Comparison of ENCODE assay signal across 12 mouse cellular contexts in genomic region chr5:102719368-102719972, GRCm38 (mm10).
DNase-seq lines count a peak whose midpoint lies in the region; ATAC-seq and TF ChIP-seq lines count a peak whose summit lies in the region.
"Had no signal": no experiment of that assay in that cellular context is flagged by ENCODE, and none has a peak within 500 bp of the region (broad histone marks: within the 10 kb centered on the region; RNA-seq: fewer than 3 reads in every experiment).

No protein-coding gene starts in this region.

- POLR2A ChIA-PET in Patski (lab: Charles Lee) = no interaction called here

- WGBS in kidney, postnatal 0 days = 23% methylated on average over 8 of the region's 8 CpGs

- H3K27ac ChIP-seq in kidney, postnatal 0 days = no peak overlapping the region
- H3K27ac ChIP-seq: forebrain, embryonic 12.5 days; heart, embryonic 13.5 days; liver, embryonic 13.5 days had no signal

- H3K4me3 ChIP-seq in kidney, postnatal 0 days (replicated peaks; ENCODE audit: low read depth, low read length) = no peak overlapping the region
- H3K4me3 ChIP-seq: forebrain, embryonic 12.5 days; heart, embryonic 13.5 days; liver, embryonic 13.5 days had no signal

- no peaks in the 10 kb centered on the region for H3K9me3 ChIP-seq in kidney, postnatal 0 days (replicated peaks; ENCODE audit: low read length)
- H3K9me3 ChIP-seq: forebrain, embryonic 12.5 days; heart, embryonic 13.5 days; liver, embryonic 13.5 days had no signal

- in situ Hi-C loops in Patski (cut with MboI; ENCODE audit: low pct_unique_long_range_greater_than_20kb) = no loop called here

- H3K4me1 ChIP-seq in kidney, postnatal 0 days (replicated peaks; ENCODE audit: insufficient read depth, low read length) = no peaks in the 10 kb centered on the region
- H3K4me1 ChIP-seq: forebrain, embryonic 12.5 days; liver, embryonic 13.5 days had no signal

- CTCF ChIA-PET in Patski (lab: Charles Lee) = interaction anchor here (0.6 to 1.3 kb wide), 2 partner anchors 9 to 10 kb away, joined by 3 to 6 read pairs; no protein-coding TSS in a partner anchor

- no peak for TF ChIP-seq CTCF in Patski (IDR thresholded peaks at IDR 0.05)
- TF ChIP-seq CTCF in kidney, postnatal 0 days (IDR thresholded peaks at IDR 0.05; ENCODE audit: low read depth) = no peak

- DNase-seq in kidney, adult 11 months = peak; percentile 34
- no peak for DNase-seq in kidney, adult 18-20 months
- peak; percentile 12 for DNase-seq in 3T3-L1 (ENCODE audit: low read depth, low spot score)
- peak; percentile 92 for DNase-seq in Patski (ENCODE audit: low read depth, low spot score)
- DNase-seq in kidney, postnatal 0 days (ENCODE audit: low spot score) = no peak
- no peak for DNase-seq in right cerebral cortex, postnatal 36 days (ENCODE audit: low spot score in 2 of 2)
- DNase-seq: liver, embryonic 13.5 days; thymus, postnatal 36 days had no signal

- H3K36me3 ChIP-seq in kidney, postnatal 0 days (ENCODE audit: insufficient read depth, low read length) = no peaks in the 10 kb centered on the region
- H3K36me3 ChIP-seq: forebrain, embryonic 12.5 days; G1E; heart, embryonic 13.5 days; liver, embryonic 13.5 days had no signal

- H3K4me2 ChIP-seq in kidney, postnatal 0 days (ENCODE audit: low read length) = no peak overlapping the region
- H3K4me2 ChIP-seq: forebrain, embryonic 12.5 days; heart, embryonic 13.5 days; liver, embryonic 13.5 days had no signal

- H3K9ac ChIP-seq in kidney, postnatal 0 days (ENCODE audit: low read depth, low read length) = no peak overlapping the region
- H3K9ac ChIP-seq: forebrain, embryonic 12.5 days; heart, embryonic 13.5 days; liver, embryonic 13.5 days had no signal

- ATAC-seq in Patski = peak; percentile 95
- ATAC-seq in kidney, postnatal 0 days (replicated peaks; ENCODE audit: low FRiP score, low read depth) = peak; percentile 76
- ATAC-seq in erythroblast, adult 5-6 weeks (replicated peaks; ENCODE audit: low FRiP score, poor library complexity, severe bottlenecking) = no peak

- no peaks in the 10 kb centered on the region for H3K27me3 ChIP-seq in Patski
- H3K27me3 ChIP-seq in kidney, postnatal 0 days (ENCODE audit: insufficient read depth, low read length) = no peaks in the 10 kb centered on the region
- H3K27me3 ChIP-seq: forebrain, embryonic 12.5 days; heart, embryonic 13.5 days; liver, embryonic 13.5 days had no signal

Comparison
In these comparisons a context has a peak if more than half of its experiments do, and no peak if none do; other contexts are left out.
1. DNase-seq: peak in kidney, adult 11 months (single experiment), 3T3-L1 (single experiment) and Patski (single experiment); none in kidney, adult 18-20 months (single experiment), kidney, postnatal 0 days (single experiment) and right cerebral cortex, postnatal 36 days (0 of 2).